Mouse (Mus musculus) cerebellum, adult (tissue): ENCODE results near the gene Catsperd.
"Not testable (repeated sequence)": the region's sequence is repeated elsewhere in the genome, so short reads cannot be mapped to it uniquely, and the experiment has no call there.

Source experiments
- ATAC-seq: cut with Nextera tagmentation; 2 replicates; pipeline ENCODE4 v1.9.2; 2017; ENCODE audit warnings: mild to moderate bottlenecking, moderate library complexity, mixed read lengths; ENCODE audit not compliant: insufficient number of reproducible peaks, low FRiP score, low TSS enrichment

Catsperd gene

DNA sequence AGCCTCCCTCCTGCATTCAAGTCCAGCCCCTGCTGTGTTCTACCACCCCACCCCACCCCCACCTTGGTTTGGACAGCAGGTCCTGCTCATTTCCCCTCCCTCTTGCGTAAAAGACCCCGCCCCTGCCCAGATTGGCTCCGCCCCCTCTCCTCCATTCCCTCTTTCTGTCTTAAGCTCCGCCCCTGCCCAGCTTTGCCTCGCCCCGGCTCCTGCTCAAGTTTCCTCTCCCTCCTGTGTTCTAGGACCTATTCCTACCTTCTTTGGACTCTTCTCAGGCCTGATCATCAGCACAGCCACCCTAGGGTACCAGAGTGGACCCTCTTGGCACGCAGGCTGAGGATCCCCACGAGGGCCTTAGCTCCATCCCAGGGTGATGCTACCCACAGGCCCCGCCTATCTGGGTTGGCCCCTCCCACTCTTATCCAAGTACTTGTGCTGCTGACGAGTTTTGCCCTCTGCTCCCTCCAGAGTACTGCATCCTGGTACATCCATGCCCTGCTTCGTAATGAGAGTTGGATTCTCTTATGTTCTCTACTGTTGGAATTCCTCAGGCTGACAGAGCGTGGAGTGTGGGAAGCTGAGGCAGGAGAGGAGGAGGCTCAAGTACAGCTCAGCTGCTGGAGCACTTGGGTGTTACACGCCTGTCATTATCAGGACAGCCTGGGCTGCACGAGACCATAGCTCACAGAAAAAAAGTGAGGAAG lies 15.9 kb upstream of the Catsperd start:
- no peak for ATAC-seq

DNA sequence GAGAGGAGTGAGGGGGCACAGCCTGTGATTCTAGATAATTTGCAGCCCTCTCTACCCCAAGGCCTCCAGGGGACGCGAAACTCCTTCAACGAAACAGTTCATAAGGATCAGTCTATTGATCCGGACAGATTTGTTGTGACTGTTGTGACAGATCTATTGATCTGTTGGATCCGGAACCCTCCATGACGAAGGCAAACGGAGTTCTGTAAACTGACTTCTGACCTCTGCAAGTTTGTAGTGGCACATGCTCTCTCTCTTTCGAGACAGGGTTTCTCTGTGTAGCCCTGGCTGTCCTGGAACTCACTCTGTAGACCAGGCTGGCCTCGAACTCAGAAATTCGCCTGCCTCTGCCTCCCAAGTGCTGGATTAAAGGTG lies 15.4 kb upstream of the Catsperd start:
- ATAC-seq = not testable (repeated sequence)

DNA sequence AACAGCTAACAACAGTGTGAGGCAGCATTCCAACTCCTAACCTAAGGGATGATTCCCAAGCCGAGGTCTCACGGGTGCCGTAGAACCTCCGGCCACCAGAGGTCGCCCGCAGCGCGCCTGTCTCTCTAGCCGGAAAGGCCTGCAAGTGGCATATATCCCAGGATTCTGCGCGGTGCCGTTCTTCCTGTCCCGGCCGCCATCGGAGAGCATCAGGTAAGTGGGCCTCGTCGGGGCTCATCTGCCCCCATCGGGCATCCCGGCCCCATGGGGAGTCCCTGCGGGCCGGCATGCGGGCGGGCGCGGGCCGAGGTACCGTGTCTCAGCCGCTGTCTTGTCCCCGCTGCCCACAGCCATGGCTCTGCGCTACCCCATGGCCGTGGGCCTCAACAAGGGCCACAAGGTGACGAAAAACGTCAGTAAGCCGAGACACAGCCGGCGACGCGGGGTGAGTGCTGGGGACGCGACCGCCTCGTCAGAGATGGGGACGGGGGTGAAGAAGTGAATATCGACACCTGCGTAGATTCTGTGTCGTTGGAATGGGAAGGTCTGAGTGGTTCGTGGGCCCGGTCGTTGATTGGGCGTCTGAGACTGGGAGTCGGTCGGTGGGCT lies 14.6 kb upstream of the Catsperd start, which contains the start of gene Rpl36:
Gene Rpl36 (plus strand): TSS at position 181 of the 609 bp plus-strand sequence.
- peak; percentile 45; the same call in 1 of the 2 replicates for ATAC-seq

DNA sequence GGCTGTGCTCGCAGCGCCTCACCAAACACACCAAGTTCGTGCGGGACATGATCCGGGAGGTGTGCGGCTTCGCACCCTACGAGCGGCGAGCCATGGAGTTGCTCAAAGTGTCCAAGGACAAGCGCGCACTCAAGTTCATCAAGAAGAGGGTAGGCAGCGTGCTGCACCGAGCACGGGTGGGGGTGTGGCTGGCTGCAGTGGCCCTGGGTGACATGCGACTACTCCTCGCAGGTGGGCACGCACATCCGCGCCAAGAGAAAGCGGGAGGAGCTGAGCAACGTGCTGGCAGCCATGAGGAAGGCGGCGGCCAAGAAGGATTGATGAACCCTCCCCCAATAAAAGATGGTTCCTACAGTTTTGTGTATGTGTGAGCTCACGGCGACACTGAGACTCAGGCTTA lies 14.1 kb upstream of the Catsperd start:
- not testable (repeated sequence) for ATAC-seq

DNA sequence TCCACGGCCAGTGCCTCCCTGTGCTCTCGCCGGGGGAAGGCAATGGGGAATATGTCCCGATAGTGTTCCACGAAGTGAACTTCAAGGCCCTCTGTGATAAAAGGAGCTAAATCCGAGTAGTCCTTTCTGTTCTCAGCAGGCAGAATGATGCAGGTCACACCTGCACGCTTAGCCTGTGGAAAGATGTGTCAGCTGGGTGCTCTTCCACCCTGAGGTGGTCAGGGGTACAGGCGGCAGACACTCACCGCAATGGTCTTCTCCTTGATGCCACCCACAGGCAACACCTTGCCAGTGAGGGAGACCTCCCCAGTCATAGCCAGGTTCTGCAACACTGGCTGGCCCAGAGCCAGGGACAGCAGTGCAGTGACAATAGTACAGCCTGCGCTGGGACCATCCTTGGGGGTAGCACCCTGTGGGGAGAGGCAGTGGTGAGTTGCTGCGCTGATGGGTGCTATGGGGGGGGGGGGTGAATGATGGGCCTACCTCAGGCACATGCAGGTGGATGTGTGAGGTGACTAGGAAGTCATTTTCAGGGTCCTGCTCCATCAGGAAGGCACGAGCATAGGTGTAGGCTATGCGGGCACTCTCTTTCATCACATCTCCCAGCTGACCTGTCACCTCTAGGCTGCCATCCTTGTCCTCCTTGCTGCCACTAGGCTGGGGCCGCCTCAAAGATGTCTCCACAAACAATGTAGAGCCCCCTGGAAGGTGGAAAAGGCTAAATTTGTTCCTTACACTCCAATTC lies 13.4 kb upstream of the Catsperd start:
- ATAC-seq = no peak

DNA sequence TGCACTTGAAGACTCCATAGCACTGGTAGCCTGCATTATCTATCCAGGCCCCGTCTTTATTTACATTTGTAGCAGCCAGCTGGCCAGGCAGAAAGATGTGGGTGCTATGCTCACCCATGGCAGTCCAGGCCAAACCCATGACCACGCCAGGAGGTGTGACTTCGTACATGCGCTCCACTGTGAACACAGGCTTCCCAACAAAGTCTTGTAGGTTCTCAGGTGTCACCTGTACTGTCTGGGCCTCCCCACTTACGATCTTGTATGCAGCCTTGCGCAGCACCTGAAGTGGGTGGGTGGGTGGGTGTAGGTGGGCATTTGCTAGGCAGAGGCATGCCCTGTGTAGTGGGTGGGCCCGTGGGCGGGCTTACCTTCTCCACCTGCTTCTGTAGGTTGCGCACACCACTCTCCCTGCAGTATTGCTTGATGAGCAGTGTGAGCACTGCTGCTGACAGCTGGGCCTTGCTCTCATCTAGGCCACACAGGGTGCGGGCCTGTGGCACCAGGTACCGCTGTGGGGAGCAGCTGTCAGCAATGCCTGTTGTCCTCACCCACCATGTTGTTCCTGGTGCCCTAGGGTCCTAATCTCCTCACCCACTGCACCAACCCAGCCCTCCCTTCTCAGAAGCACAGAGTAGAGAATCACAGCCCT lies 12.7 kb upstream of the Catsperd start:
- no peak for ATAC-seq

DNA sequence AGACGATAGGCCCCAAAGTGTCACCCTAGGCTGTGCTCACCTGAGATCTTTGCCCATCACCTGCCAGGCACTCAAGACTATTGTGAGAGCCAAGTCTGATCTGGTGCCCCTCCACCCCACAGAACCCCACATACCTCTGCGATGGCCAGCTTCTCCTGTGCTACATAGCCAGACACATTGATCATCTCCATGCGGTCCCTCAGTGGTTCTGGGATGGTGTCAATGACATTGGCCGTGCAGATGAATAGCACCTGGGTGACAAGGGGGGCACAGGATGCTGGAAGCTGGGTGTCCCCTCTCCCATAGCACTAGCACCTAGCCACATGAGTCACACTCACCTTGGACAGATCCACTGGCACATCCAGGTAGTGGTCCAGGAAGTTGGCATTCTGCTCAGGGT lies 12.2 kb upstream of the Catsperd start:
- ATAC-seq = no peak

DNA sequence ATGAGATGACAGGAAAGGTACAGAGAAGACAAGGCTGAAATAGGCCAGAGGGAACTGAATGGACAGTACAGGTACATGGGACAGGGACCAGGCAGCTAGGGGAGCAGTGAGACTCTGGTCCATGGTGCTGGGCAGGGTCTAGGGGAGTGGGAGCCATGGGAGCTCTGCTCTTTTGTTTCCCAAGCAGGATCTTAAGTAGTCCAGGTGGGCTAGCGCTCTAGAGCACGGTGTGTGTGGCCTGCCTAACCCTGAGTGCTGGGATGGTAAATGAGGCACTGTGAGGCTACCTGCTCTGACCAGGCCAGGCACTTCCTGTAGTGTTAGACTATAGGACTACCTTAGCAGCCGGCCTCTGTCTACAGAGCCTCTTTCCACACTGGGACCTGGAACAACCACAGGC lies 11.2 kb upstream of the Catsperd start:
- no peak for ATAC-seq

DNA sequence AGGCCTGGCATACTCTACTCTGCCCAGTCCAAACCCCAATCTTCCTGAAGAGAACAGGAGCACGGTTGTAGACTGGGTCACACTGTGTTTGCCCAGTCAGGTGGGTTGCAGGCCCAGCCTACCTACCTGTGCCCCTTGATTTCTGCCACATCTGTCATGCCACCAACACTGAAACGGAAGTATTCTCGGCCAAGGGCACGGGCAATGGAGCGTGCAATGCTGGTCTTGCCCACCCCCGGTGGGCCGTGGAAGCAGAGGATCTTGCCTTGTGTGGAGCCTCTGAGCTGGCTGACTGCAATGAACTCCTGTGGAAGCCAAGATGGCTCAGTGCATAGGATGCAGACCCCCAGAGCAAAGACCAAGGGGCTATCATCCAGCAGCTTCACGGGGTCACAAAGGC lies 10.3 kb upstream of the Catsperd start:
- no peak for ATAC-seq

DNA sequence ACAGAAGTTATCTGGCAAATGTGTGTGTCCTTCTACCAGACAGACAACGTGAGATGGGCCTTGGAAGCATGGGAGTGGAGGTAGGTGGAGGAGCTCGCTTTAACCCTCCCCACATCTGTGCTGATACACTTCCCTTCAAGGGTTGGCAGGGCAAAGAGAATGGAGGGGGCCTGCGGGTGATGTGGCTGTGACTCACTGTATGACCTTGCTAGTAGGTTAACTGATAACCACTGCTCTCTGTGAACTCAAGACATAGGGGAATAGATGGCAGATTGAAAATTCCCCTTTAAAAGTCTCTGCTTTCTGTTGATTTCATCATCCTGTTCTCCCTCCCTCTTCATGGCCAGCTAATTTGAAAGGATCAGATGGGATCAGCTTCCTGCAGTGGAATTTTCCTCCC lies 2.4 kb upstream of the Catsperd start:
- ATAC-seq = no peak

DNA sequence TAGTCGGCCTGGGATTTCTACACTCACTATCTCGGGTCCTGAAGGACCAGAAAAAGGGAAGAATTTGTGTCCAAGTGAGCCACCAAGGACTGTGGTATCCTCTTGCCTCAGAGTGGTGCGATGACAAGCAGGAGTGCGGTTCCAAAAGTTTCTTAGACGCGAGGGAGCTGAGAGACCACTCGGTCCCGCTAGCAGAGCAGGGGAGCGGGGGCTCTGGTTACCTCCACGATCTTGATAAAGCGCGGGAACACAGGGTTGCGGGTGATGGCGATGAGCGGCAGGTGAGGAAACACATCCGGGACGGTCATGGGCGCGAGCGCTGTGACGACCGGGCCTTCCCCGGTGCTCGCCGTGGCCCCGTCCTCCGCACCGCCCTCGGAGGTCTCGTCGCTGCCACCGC lies 1.7 kb upstream of the Catsperd start:
- ATAC-seq = 0 out of 2 replicates have a peak, but pooled peaks have one; percentile 3

DNA sequence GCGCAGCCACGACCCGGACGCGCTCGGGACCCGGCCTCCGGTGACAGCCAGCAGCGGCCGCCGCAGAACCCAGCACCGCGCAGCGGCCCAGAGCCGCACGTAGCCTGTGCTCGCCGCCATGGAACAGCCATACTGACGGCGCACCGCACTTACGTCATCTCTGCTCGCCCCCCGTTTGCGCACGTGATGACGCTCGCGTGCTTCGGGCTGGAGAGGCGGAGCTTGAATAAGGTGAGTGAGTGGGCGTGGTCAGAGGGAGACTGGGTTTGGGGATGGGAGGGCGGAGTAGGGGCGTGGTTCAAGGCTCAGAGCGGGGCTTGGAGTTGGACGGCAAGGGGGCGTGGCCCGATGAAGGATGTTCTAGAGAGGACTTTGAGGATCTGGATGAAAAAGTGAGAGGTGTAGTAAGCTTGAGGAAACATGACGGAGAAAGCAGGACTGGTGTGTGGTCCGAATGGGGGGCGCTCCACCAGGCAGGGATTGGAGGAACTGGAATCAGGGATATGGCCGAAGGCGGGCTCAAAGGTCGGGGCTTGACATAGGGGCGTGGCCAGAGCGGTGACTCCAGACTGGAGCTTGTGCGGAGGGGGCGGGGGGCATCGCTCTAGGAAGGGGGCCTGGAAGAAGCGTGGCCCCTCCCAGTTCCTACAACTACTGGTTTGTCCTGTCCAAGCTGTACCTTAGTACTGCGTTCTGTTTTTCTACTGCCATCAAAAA lies 1.0 kb upstream of the Catsperd start, which contains the start of gene Lonp1:
Gene Lonp1 (minus strand): TSS at position 134 of the 717 bp plus-strand sequence.
- ATAC-seq = peak; percentile 83

DNA sequence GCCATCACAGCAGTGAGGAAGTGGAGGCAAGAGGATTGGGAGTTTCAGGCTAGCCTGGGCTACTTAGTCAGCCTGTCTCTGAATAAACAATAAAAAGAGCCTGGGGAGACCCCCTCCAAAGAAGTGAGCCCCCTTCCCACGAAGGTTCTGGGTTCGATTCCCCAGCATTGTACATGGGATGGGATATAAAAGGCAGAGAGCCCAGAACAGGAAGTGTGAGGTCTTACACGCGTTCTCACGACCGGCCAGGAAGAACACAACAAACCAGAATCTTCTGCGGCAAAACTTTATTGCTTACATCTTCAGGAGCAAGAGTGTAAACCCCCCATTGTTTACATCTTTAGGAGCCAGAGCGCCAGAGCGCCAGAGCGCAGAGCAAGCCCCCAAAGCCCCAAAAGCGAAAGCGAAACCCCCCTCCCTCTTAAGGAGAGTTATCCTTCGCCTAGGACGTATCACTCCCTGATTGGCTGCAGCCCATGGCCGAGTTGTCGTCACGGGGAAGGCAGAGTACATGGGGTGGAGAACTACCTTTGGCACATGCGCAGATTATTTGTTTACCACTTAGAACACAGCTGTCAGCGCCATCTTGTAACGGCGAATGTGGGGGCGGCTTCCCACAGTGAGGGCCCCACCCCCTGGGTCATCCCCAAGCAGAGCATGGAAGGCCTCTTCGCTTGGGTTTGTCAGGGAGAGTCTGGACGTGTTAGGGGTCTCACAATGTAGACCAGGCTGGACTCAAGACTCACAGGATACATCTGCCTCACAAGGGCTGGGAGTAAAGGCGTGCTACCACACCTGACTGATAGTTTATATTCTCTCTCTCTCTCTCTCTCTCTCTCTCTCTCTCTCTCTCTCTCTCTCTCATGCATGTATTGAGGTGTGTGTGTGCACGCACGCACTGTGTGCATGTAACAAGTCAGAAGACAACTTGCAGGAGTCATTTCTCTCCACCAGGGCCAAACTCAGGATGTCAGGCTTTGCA lies 2.1 kb downstream of the Catsperd start:
- ATAC-seq = not testable (repeated sequence)

DNA sequence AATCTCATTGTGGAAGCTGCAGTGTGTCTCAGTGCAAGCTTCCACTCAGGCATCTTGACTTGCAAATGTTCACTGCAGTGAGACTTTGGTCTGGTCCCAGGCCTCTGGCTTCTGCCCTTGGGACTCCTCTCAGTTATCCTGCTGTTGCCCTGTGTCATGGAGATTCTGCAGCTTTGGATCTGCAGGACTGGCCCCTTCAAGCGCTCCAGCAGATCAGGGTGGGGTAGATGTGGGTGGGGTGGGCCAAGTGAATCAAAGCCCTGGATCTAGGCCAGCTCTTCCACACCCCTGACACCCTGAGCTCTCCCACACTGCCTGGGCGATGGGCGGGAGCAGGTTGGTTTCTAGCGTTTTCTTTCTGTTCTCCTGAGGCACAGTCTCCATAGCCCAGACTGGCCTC lies 3.9 kb downstream of the Catsperd start:
- no peak for ATAC-seq

DNA sequence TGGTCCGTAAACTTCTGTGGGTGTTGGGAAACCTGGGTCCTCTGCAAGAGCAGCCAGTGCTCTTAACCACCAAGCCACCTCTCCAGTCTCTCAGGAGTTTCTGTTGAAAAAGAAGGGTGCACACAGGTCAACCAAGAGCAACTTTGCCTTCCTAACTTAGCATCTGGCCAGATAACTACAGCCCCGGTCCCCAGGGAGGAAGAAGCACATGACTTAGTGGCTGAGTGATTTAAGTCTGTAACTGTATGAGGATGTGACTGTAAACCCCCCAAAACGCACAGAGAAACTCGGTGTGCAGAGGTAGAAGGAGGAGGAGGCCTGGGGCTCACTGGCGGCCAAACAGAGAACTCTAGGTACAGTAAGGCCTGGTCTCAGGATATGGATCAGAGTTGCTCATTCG lies 6.1 kb downstream of the Catsperd start:
- no peak for ATAC-seq

DNA sequence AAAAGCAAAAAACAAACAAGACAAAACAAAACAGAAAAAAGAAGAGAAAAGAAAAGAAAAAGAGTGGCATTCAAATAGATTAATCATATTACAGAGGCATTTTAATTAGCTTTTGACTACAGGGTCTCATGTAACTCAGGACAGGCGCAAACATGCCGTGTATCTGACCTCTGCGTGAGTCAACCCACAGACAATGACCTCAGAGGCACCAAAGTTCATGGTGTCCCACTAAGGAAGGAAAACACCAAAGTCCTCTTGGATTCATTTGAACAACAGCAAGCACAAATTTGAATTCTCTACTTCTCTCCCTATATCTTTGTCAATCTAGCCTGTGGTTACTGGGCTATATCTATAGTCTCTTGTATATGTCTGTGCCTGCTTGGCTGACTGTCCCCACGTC lies 15.3 kb downstream of the Catsperd start:
- no peak for ATAC-seq

DNA sequence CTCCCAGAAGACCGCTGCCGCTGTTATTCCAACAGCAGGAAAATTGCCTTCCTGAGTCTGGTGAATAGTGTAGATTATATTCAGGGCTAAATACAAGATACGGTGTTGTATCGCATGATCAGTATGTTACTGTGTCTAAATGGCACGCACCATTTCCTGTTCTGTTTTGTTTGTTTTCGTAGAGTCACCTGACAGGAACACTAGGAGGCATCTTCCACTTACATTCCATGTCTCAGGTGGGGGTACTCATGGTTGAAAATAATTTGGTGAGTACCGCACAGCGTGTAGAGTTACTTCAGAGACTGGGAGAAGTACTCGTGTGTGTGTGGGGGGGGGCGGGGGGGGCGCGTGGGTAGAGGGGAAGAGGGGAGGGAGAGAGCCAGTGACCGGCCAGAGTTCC lies 19.6 kb downstream of the Catsperd start:
- no peak for ATAC-seq

DNA sequence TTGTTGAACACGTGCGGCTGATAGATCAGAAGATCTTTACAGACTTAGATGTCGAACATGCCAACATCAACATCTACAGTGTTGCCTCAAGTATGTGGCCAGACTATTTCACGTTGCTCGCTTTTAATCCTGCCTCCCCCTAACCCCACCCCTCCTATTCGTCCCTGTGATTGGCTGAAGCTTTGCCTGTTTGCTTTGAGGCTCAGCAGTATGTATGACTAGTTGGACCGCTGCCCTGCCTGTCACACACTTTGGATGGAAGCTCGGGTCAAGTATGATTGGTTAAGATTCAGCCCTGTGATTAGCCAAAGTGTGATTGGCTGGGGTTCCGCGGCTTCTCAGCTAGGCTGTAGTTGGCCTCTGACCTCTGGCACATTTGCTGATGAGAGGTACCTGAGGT lies 23.9 kb downstream of the Catsperd start:
- no peak for ATAC-seq

DNA sequence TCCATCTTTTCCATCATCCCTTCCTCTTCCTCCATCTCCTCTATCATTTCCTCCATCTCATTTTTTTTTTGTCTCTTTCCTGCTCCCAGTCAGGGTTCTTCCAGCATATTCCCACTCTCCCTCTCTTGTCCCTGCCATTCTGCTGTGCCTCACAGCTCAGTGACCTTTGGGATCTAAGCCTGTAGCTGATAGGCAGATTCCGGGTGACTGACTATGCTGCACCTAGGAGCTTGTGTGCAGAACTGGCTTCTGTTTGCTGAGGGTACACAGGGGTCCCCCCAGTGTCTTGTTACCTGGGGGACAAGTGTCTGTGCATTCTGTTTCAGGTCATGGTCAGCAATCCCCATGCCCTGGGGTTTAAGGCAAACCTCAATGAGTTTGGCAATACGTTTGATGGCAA lies 26.8 kb downstream of the Catsperd start:
- no peak for ATAC-seq
